Mouse (Mus musculus): ENCODE measurements at regions not wholly inside any gene's neighbourhood (a gene's known extent, or its start where the extent isn't known, plus 50 kb on each side); places are given as distances from the start of the nearest gene placed in this dataset.

DNA sequence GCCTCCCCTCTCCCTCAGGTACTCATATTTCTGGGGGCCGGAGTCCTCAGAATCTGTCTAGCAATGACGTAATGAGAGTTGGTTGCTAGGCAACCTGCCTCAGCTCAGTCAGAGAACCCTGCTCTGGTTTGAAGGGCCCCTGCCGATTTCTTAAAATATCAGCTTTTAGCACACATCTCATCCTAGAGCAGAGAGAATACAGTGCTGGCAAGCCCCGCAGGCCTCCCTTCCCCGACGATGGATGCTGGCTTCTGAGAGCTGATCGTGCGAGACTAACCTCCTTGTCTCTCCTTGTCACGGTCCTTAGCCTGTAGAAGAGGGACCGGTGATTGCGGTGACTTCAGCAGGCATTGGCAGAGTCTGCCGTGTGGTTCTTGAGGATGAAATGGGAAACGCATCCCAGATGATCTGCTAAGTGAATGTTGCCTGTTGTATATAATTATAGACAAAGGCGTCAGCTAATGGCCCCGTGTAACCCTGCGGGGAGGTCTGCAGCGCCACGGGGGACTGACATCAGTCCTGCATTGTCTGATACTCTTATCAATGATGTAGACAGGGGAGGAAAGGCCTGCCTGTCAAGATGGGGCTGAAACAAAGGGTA lies 159.4 kb upstream of the A530016L24Rik start:
- no peak overlapping the region for H3K4me3 ChIP-seq (replicated peaks; ENCODE audit: extremely low read depth, low read depth, low read length)
- H3K4me1 ChIP-seq (ENCODE audit: control insufficient read depth, insufficient read depth, low read length) = no peaks in the 10 kb centered on the region
- TF ChIP-seq CTCF (IDR thresholded peaks at IDR 0.05; ENCODE audit: insufficient read depth, low read length) (no peak), POLR2A (IDR thresholded peaks at IDR 0.05; ENCODE audit: borderline replicate concordance, extremely low read depth, low read depth, low read length) (no peak)
- DNase-seq = no peak
- WGBS = 35% methylated on average over 18 of the region's 18 CpGs

DNA sequence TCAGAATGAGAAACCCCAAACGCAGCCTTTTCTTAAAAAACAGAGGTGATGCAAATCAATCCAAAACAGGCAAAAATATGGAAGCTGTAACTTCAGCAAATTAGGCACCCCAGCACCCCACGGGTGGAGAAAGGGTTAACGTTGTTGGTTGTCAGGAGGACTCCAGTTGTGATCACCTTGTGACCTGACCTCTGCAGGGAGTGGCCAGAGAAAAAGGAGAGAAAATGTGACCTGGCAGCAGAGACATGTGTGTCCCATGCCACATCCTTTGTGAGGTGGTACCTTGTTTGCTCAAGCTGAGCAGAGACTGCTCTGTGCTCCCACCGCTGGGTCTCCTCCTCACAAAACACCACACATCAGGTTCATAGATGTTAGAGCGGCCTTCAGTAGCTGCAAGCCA lies 158.7 kb upstream of the A530016L24Rik start:
- no peak for DNase-seq
- TF ChIP-seq CTCF (IDR thresholded peaks at IDR 0.05; ENCODE audit: insufficient read depth, low read length) (no peak), POLR2A (IDR thresholded peaks at IDR 0.05; ENCODE audit: borderline replicate concordance, extremely low read depth, low read depth, low read length) (no peak)
- H3K4me3 ChIP-seq (replicated peaks; ENCODE audit: extremely low read depth, low read depth, low read length) = no peak overlapping the region
- H3K4me1 ChIP-seq (ENCODE audit: control insufficient read depth, insufficient read depth, low read length) = no peaks in the 10 kb centered on the region
- 70% methylated on average over 5 of the region's 5 CpGs for WGBS

DNA sequence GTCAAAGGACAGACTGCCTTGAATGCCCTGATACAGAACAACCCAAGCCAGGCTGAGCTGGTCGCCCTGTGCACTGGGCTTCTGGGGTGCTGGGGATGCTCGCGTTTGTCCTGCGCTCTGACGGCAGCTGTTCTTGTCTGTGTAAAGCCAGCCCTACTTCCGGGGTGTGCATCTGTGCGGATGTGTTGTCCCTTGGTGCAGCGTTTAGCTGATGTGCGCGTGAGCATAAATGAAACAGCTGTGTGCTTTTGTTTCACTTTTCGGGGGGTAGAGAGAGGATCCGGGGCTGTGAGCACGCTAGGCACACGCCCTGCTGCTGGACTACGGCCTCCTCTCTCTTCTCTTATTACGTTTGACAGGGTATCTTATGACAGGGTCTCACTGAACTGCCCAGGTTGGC lies 158.2 kb upstream of the A530016L24Rik start:
- Histone ChIP-seq H3K4me1 (ENCODE audit: control insufficient read depth, insufficient read depth, low read length) (no peaks in the 10 kb centered on the region), H3K4me3 (replicated peaks; ENCODE audit: extremely low read depth, low read depth, low read length) (no peak overlapping the region)
- no peak for TF ChIP-seq CTCF (IDR thresholded peaks at IDR 0.05; ENCODE audit: insufficient read depth, low read length)
- TF ChIP-seq POLR2A (IDR thresholded peaks at IDR 0.05; ENCODE audit: borderline replicate concordance, extremely low read depth, low read depth, low read length) = no peak
- no peak for DNase-seq
- whole genome bisulfite sequencing = 73% methylated on average over 16 of the region's 16 CpGs

DNA sequence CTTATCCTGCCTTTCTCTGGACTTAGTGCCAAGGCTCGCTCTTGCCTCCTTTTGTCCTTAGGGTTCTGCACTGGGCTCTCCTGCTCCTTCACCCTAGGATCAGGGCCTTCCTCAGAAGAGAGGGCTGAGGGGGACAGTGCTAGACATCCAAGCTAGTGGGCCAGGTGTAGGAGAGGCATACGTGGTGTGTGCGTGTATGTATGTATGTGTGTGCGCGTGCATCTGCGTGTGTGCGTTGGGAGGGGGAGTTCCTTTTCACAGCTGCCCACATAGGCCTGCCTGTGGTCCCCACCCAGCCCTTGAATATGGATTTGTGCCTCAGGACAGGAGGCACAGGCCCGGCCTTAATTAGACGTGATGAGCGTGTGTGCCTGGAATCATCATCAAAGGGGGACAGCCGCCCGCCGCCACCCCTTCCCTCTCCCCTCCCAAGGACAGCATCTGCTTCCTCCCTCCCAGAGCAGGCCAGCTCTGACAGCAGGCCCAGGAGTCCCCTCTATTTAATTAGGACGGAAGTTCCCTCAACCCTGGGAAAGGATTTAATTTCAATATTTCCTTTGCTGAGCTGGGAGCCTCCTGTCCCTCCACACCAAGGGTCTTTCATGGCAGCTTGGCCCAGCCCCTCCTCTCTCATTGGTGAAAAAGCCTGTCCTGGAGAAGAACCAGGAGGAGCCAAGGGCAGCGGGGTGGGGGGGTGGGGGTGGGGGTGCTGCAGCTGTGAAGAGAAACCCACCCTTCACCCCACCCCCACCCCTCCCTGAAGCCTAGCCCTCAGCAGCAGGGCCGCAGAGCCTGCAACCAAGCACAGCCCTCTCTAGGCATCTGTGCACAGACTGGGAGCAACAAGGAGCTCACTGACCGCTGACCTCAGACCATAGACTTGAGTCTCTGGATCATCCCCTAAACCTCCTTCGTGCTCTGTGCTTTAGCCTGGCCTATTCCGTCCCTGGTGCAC lies 155.8 kb upstream of the A530016L24Rik start:
- TF ChIP-seq CTCF (IDR thresholded peaks at IDR 0.05; ENCODE audit: insufficient read depth, low read length) (no peak), POLR2A (IDR thresholded peaks at IDR 0.05; ENCODE audit: borderline replicate concordance, extremely low read depth, low read depth, low read length) (no peak)
- 72% methylated on average over 19 of the region's 19 CpGs for WGBS
- DNase-seq = no peak

DNA sequence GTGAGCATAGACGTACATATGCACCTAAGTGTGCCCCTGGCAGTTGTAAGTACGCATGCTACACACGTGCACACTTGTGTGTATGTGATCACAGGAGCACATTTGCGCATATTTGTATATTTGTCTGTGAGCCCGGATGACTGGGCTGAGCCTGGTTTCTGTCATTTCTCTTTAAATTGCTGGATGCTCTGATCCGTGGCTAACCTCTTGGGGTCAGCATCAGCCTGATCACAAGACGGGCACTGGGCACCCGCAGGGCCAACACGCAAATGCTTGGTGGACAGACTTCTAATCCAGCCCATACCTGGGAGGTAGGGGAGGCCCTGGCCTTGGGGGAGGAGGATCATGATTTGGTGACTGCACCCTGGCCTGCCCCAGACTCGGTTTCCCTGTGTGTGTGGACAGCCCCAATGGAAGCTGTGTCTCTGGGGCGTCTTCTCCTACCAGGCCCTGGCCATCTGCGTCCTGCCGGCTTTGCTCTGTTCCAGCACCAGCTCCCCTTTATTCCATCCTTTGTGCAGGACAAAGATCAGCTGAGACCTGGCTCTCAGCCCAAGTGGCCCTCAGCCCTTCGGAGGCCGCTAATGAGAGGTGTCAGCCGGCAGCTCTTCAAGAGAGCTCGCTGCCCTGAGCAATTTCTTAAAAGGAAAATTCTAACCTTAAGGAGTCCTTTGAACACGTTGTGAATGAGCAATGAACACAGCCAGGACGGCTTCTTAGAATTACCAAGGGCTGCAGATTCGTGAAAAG lies 155.0 kb upstream of the A530016L24Rik start:
- no peak for DNase-seq
- no peaks in the 10 kb centered on the region for H3K4me1 ChIP-seq (ENCODE audit: control insufficient read depth, insufficient read depth, low read length)
- TF ChIP-seq CTCF (IDR thresholded peaks at IDR 0.05; ENCODE audit: insufficient read depth, low read length) (no peak), POLR2A (IDR thresholded peaks at IDR 0.05; ENCODE audit: borderline replicate concordance, extremely low read depth, low read depth, low read length) (no peak)
- WGBS = 68% methylated on average over 20 of the region's 20 CpGs
- H3K4me3 ChIP-seq (replicated peaks; ENCODE audit: extremely low read depth, low read depth, low read length) = no peak overlapping the region

More for the DNA sequence above, 155.8 kb upstream of the A530016L24Rik start:
- no peak overlapping the region for H3K4me3 ChIP-seq (replicated peaks; ENCODE audit: extremely low read depth, low read depth, low read length)
- H3K4me1 ChIP-seq (ENCODE audit: control insufficient read depth, insufficient read depth, low read length) = no peaks in the 10 kb centered on the region

DNA sequence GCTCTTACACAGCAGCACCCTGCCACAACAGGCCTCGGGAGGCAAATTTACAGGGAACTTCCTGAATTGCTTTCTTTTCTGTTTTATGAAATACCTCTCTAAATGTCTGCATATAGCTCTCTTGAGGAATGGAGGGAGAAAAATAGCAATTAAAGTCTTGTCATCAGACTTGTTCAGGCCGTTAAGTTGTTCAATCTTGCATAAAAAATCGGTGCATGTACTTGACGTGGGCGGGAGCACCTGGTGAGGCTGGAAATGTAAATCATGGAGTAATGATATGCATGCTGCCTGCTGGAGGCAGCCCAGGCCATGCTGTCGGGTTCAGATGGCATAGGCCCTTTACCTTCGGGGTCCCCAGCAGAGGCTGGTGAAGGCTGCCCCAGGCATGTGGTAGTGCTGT lies 153.6 kb upstream of the A530016L24Rik start:
- H3K4me3 ChIP-seq (replicated peaks; ENCODE audit: extremely low read depth, low read depth, low read length) = no peak overlapping the region
- TF ChIP-seq POLR2A (IDR thresholded peaks at IDR 0.05; ENCODE audit: borderline replicate concordance, extremely low read depth, low read depth, low read length) (no peak), CTCF (IDR thresholded peaks at IDR 0.05; ENCODE audit: insufficient read depth, low read length) (no peak)
- no peak for DNase-seq
- 81% methylated on average over 7 of the region's 7 CpGs for WGBS
- peaks cover 7% of the 10 kb centered on the region for H3K4me1 ChIP-seq (ENCODE audit: control insufficient read depth, insufficient read depth, low read length)

DNA sequence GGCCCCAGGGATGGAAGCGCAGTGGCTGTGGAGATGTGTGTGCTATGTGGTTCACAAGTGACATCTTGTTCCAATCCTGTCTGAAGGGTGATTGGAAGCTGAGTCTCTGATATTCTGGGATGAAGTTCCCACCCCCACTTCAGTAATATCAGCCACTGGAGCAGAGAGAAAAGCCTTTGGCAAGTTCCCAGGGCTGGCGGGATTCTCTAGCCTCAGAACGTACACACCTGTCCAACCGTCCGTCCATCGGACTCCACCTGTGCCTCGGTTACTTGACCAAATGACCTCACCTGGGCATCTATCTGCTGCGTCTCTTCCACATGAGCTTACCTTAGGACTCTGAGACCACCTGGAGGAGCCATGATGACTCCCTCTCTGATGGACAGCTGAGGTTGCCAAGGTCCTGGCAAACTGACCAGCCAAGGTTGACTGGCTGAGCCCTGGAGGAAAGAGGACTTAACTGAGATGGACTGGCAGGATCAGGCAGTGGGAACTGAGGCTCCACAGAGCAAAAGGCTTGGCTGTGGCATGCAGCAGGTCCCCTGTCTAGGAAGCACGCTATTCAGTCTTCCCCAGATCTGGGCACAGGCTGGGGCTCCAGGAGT lies 152.5 kb upstream of the A530016L24Rik start:
- TF ChIP-seq POLR2A (IDR thresholded peaks at IDR 0.05; ENCODE audit: borderline replicate concordance, extremely low read depth, low read depth, low read length) (no peak), CTCF (IDR thresholded peaks at IDR 0.05; ENCODE audit: insufficient read depth, low read length) (no peak)
- 87% methylated on average over 9 of the region's 9 CpGs for WGBS
- peaks cover 7% of the 10 kb centered on the region for H3K4me1 ChIP-seq (ENCODE audit: control insufficient read depth, insufficient read depth, low read length)
- H3K4me3 ChIP-seq (replicated peaks; ENCODE audit: extremely low read depth, low read depth, low read length) = no peak overlapping the region
- DNase-seq = no peak

DNA sequence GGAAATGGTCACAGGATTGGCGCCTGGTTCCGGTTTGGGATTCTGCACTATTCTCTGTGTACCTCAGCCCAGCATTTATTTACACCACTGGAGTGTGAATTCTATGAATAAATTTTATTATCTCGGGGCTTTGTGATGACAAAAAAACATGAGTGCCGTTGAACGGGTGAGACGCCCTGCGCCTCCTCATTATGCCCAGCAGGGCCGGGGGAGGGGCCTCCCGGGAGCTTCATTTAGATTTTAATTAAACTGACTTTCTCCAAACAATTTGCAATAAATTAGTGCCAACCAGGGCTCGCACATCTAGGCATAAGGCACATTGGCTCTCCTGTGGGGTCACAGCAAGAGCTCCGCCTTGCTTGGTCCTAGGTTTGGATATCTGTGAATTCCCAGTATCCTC lies 151.8 kb upstream of the A530016L24Rik start:
- WGBS = 55% methylated on average over 11 of the region's 11 CpGs
- peaks cover 7% of the 10 kb centered on the region for H3K4me1 ChIP-seq (ENCODE audit: control insufficient read depth, insufficient read depth, low read length)
- H3K4me3 ChIP-seq (replicated peaks; ENCODE audit: extremely low read depth, low read depth, low read length) = no peak overlapping the region
- TF ChIP-seq CTCF (IDR thresholded peaks at IDR 0.05; ENCODE audit: insufficient read depth, low read length) (no peak), POLR2A (IDR thresholded peaks at IDR 0.05; ENCODE audit: borderline replicate concordance, extremely low read depth, low read depth, low read length) (no peak)
- DNase-seq = no peak

DNA sequence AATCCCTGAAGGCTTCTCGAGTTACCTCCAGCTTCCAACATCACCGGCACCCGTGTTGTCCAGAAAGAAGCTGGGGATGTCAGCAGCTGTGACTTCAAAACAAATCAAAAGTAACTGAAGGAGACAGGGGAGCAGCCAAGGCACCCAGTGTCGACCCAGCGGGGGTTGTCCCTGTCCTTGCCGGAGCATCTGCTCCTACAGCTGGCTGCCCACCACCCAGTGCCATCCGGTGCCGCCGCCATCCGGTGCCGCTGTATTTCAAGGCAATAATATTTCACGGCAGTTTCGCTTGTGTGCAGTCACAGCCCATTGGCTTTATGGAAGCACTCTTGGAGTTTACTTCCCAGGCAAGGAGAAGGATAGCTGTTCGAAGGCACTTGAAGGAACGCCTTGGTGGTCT lies 150.3 kb upstream of the A530016L24Rik start:
- DNase-seq = no peak
- TF ChIP-seq CTCF (IDR thresholded peaks at IDR 0.05; ENCODE audit: insufficient read depth, low read length) = no peak
- TF ChIP-seq POLR2A (IDR thresholded peaks at IDR 0.05; ENCODE audit: borderline replicate concordance, extremely low read depth, low read depth, low read length) = no peak
- Histone ChIP-seq H3K4me1 (ENCODE audit: control insufficient read depth, insufficient read depth, low read length) (peaks cover 7% of the 10 kb centered on the region), H3K4me3 (replicated peaks; ENCODE audit: extremely low read depth, low read depth, low read length) (no peak overlapping the region)
- 91% methylated on average over 15 of the region's 15 CpGs for WGBS
